ENCODE assay signal across 7 mouse cellular contexts in genomic region chr2:119743176-119743807, GRCm38 (mm10). TPM values are rescaled to one million over a fixed set of nuclear protein-coding genes. Genes with fewer than 3 reads are reported as not detected.
DNase-seq lines count a peak whose midpoint lies in the region; ATAC-seq and TF ChIP-seq lines count a peak whose summit lies in the region.

No protein-coding gene starts in this region.

- WGBS in forebrain, embryonic 15.5 days, result 8% methylated on average over 22 of the region's 31 CpGs
- 9% methylated on average over 17 of the region's 31 CpGs for WGBS in midbrain, embryonic 12.5 days
- 10% methylated on average over 27 of the region's 31 CpGs for WGBS in stomach, postnatal 0 days

- peak overlapping the region; percentile 95 for H3K4me2 ChIP-seq in forebrain, embryonic 15.5 days (replicated peaks)
- peak overlapping the region; percentile 98 for H3K4me2 ChIP-seq in midbrain, embryonic 12.5 days (replicated peaks)
- peak overlapping the region; percentile 100 for H3K4me2 ChIP-seq in stomach, postnatal 0 days (replicated peaks; ENCODE audit: low read depth)

- H3K9ac ChIP-seq in forebrain, embryonic 15.5 days (replicated peaks), result peak overlapping the region; percentile 28; the same call in 1 of the 2 replicates
- H3K9ac ChIP-seq in midbrain, embryonic 12.5 days (replicated peaks), result no peak overlapping the region; the same call in 1 of the 2 replicates
- peak overlapping the region; percentile 66 for H3K9ac ChIP-seq in stomach, postnatal 0 days (ENCODE audit: low read length)

- DNase-seq in layer of hippocampus, adult 9-11 months, result peak; percentile 79
- DNase-seq in stomach, postnatal 0 days (ENCODE audit: low spot score), result peak; percentile 56
- no peak for DNase-seq in cerebellum, postnatal 36 days

- no peaks in the 10 kb centered on the region for H3K9me3 ChIP-seq in megakaryocyte, embryonic 14.5 days
- H3K9me3 ChIP-seq in forebrain, embryonic 15.5 days, result no peaks in the 10 kb centered on the region
- no peaks in the 10 kb centered on the region for H3K9me3 ChIP-seq in midbrain, embryonic 12.5 days
- H3K9me3 ChIP-seq in stomach, postnatal 0 days (ENCODE audit: control insufficient read depth, low read length), result no peaks in the 10 kb centered on the region

- ATAC-seq in megakaryocyte, adult 5-6 weeks (ENCODE audit: poor library complexity, severe bottlenecking), result no peak
- 0 out of 2 replicates have a peak, but pooled peaks have one; percentile 15 for ATAC-seq in forebrain, embryonic 15.5 days (replicated peaks)
- no peak for ATAC-seq in midbrain, embryonic 12.5 days (ENCODE audit: low FRiP score, low read depth)
- no peak for ATAC-seq in stomach, postnatal 0 days (ENCODE audit: low FRiP score, low TSS enrichment)

- H3K4me1 ChIP-seq in megakaryocyte, embryonic 14.5 days, result peaks cover 48% of the 10 kb centered on the region
- peaks cover 36% of the 10 kb centered on the region for H3K4me1 ChIP-seq in forebrain, embryonic 15.5 days
- peaks cover 38% of the 10 kb centered on the region for H3K4me1 ChIP-seq in midbrain, embryonic 12.5 days
- peaks cover 3% of the 10 kb centered on the region; the same call in 1 of the 2 replicates for H3K4me1 ChIP-seq in stomach, postnatal 0 days (replicated peaks; ENCODE audit: control insufficient read depth, insufficient read depth)

- TF ChIP-seq EP300 in stomach, postnatal 0 days (optimal IDR thresholded peaks at IDR 0.05), result no peak

- H3K4me3 ChIP-seq in megakaryocyte, embryonic 14.5 days (replicated peaks), result peak overlapping the region; percentile 97
- H3K4me3 ChIP-seq in forebrain, embryonic 15.5 days, result peak overlapping the region; percentile 53
- peak overlapping the region; percentile 66 for H3K4me3 ChIP-seq in midbrain, embryonic 12.5 days
- H3K4me3 ChIP-seq in stomach, postnatal 0 days (ENCODE audit: low read depth, low read length), result peak overlapping the region; percentile 68

- no peaks in the 10 kb centered on the region for H3K36me3 ChIP-seq in megakaryocyte, embryonic 14.5 days (replicated peaks; ENCODE audit: low read length)
- no peaks in the 10 kb centered on the region for H3K36me3 ChIP-seq in forebrain, embryonic 15.5 days
- no peaks in the 10 kb centered on the region for H3K36me3 ChIP-seq in midbrain, embryonic 12.5 days
- no peaks in the 10 kb centered on the region for H3K36me3 ChIP-seq in stomach, postnatal 0 days (ENCODE audit: control insufficient read depth, insufficient read depth, low read length)

- H3K27me3 ChIP-seq in megakaryocyte, embryonic 14.5 days (replicated peaks), result peaks cover 48% of the 10 kb centered on the region
- H3K27me3 ChIP-seq in forebrain, embryonic 15.5 days, result peaks cover 35% of the 10 kb centered on the region
- peaks cover 78% of the 10 kb centered on the region for H3K27me3 ChIP-seq in midbrain, embryonic 12.5 days
- H3K27me3 ChIP-seq in stomach, postnatal 0 days (ENCODE audit: control insufficient read depth, insufficient read depth, low read length), result no peaks in the 10 kb centered on the region

- TF ChIP-seq CTCF in stomach, postnatal 0 days (IDR thresholded peaks at IDR 0.05; ENCODE audit: low read depth), result no peak

- H3K27ac ChIP-seq in forebrain, embryonic 15.5 days (replicated peaks), result no peak overlapping the region
- H3K27ac ChIP-seq in midbrain, embryonic 12.5 days (replicated peaks), result no peak overlapping the region
- peak overlapping the region; percentile 91 for H3K27ac ChIP-seq in stomach, postnatal 0 days (replicated peaks)

RNA-seq across cellular contexts. Expression of gene Itpka, which starts 1.2 kb away (rescaled TPM):
- 0.04 and 1.9 TPM in 2 replicates for polyA plus RNA-seq in megakaryocyte, embryonic 14.5 days (2012; ENCODE audit: insufficient read depth, low replicate concordance)
- total RNA-seq in megakaryocyte, adult 5-6 weeks (2015), result 0.07 and 0.23 TPM in 2 replicates
- total RNA-seq in megakaryocyte, adult 5-6 weeks (2017), result 0.37 and 1.0 TPM in 2 replicates
- 0.63 and 1.3 TPM in 2 replicates for polyA plus RNA-seq in forebrain, embryonic 15.5 days (2015; fragmentation: Nextera tagmentation; extraction: Ambion mirVana)
- polyA plus RNA-seq in midbrain, embryonic 12.5 days (2016; fragmentation: Nextera tagmentation; extraction: Ambion mirVana), result 0.77 and 0.97 TPM in 2 replicates
- polyA plus RNA-seq in stomach, postnatal 0 days (2015; fragmentation: Nextera tagmentation; extraction: Ambion mirVana), result 9.8 and 12.1 TPM in 2 replicates

RNA-seq across cellular contexts. Expression of gene Ltk, which starts 16.9 kb away (rescaled TPM):
- polyA plus RNA-seq in megakaryocyte, embryonic 14.5 days (2012; ENCODE audit: insufficient read depth, low replicate concordance), result 0.25 TPM in 1 of 2 replicates, not detected in the other
- not detected in 2 replicates for total RNA-seq in megakaryocyte, adult 5-6 weeks (2015)
- not detected in 2 replicates for total RNA-seq in megakaryocyte, adult 5-6 weeks (2017)
- polyA plus RNA-seq in forebrain, embryonic 15.5 days (2015; fragmentation: Nextera tagmentation; extraction: Ambion mirVana), result 0.33 and 0.51 TPM in 2 replicates
- 0.26 and 0.50 TPM in 2 replicates for polyA plus RNA-seq in midbrain, embryonic 12.5 days (2016; fragmentation: Nextera tagmentation; extraction: Ambion mirVana)
- 2.2 and 2.3 TPM in 2 replicates for polyA plus RNA-seq in stomach, postnatal 0 days (2015; fragmentation: Nextera tagmentation; extraction: Ambion mirVana)

RNA-seq across cellular contexts. Expression of gene Rpap1, which starts 44.0 kb away (rescaled TPM):
- 8.7 and 9.1 TPM in 2 replicates for polyA plus RNA-seq in megakaryocyte, embryonic 14.5 days (2012; ENCODE audit: insufficient read depth, low replicate concordance)
- 2.9 and 3.9 TPM in 2 replicates for total RNA-seq in megakaryocyte, adult 5-6 weeks (2015)
- 5.0 and 6.4 TPM in 2 replicates for total RNA-seq in megakaryocyte, adult 5-6 weeks (2017)
- polyA plus RNA-seq in forebrain, embryonic 15.5 days (2015; fragmentation: Nextera tagmentation; extraction: Ambion mirVana), result 21.5 and 21.6 TPM in 2 replicates
- polyA plus RNA-seq in midbrain, embryonic 12.5 days (2016; fragmentation: Nextera tagmentation; extraction: Ambion mirVana), result 35.4 and 35.9 TPM in 2 replicates
- 10.1 and 10.4 TPM in 2 replicates for polyA plus RNA-seq in stomach, postnatal 0 days (2015; fragmentation: Nextera tagmentation; extraction: Ambion mirVana)

RNA-seq across cellular contexts. Expression of gene Tyro3, which starts 54.2 kb away (rescaled TPM):
- 0.64 TPM in 1 of 2 replicates, not detected in the other for polyA plus RNA-seq in megakaryocyte, embryonic 14.5 days (2012; ENCODE audit: insufficient read depth, low replicate concordance)
- not detected in 2 replicates for total RNA-seq in megakaryocyte, adult 5-6 weeks (2015)
- 0.33 TPM in 1 of 2 replicates, not detected in the other for total RNA-seq in megakaryocyte, adult 5-6 weeks (2017)
- polyA plus RNA-seq in forebrain, embryonic 15.5 days (2015; fragmentation: Nextera tagmentation; extraction: Ambion mirVana), result 15.9 and 17.9 TPM in 2 replicates
- 25.7 and 29.2 TPM in 2 replicates for polyA plus RNA-seq in midbrain, embryonic 12.5 days (2016; fragmentation: Nextera tagmentation; extraction: Ambion mirVana)
- 20.6 and 22.8 TPM in 2 replicates for polyA plus RNA-seq in stomach, postnatal 0 days (2015; fragmentation: Nextera tagmentation; extraction: Ambion mirVana)

Comparison
In these comparisons a context has a peak if more than half of its experiments do, and no peak if none do; other contexts are left out.
1. DNase-seq: peak in layer of hippocampus, adult 9-11 months (single experiment) and stomach, postnatal 0 days (single experiment); none in cerebellum, postnatal 36 days (0 of 2).
2. Peak in every context shown above with its lines, with median percentiles within 50 percentile points of each other: H3K4me3 ChIP-seq and H3K4me2 ChIP-seq.